Mouse (Mus musculus) midbrain, embryonic 13.5 days (tissue): ENCODE measurements around the gene Gm498. TPM values are rescaled to one million over a fixed set of nuclear protein-coding genes. Genes with fewer than 3 reads are reported as not detected.

ENCODE experiments used
- ATAC-seq: fragments of 200-750 bp; cut with Nextera tagmentation; 2 replicates; pipeline ENCODE4 v1.8.0; 2017; ENCODE audit warnings: mild to moderate bottlenecking, moderate TSS enrichment, moderate library complexity
- H3K27ac ChIP-seq: fragments of 300-500 bp; sonication (generic); 2 replicates; pipeline ENCODE4 v1.5.1; 2015; ENCODE audit warnings: inconsistent platforms, mild to moderate bottlenecking, moderate library complexity
- H3K27me3 ChIP-seq: fragments of 300-500 bp; sonication (generic); 2 replicates; pipeline ENCODE4 v1.6.1; 2015; ENCODE audit warnings: mild to moderate bottlenecking, inconsistent platforms
- H3K36me3 ChIP-seq: fragments of 300-500 bp; sonication (generic); 2 replicates; pipeline ENCODE4 v1.6.1; 2015; ENCODE audit warnings: mild to moderate bottlenecking, inconsistent platforms
- H3K4me1 ChIP-seq: fragments of 300-500 bp; sonication (generic); replicated peaks from 2 replicates; pipeline ENCODE4 v1.6.1; 2015; ENCODE audit warnings: inconsistent platforms
- H3K4me2 ChIP-seq: fragments of 300-500 bp; sonication (generic); replicated peaks from 2 replicates; pipeline ENCODE4 v1.6.1; 2015; ENCODE audit warnings: moderate library complexity, mild to moderate bottlenecking, inconsistent platforms
- H3K4me3 ChIP-seq: fragments of 300-500 bp; sonication (generic); replicated peaks from 2 replicates; pipeline ENCODE4 v1.5.1; 2015; ENCODE audit warnings: mild to moderate bottlenecking, inconsistent platforms
- H3K9ac ChIP-seq: fragments of 300-500 bp; sonication (generic); replicated peaks from 2 replicates; pipeline ENCODE4 v1.6.1; 2015; ENCODE audit warnings: mild to moderate bottlenecking, inconsistent platforms
- H3K9me3 ChIP-seq: fragments of 300-500 bp; sonication (generic); 2 replicates; pipeline ENCODE4 v1.6.1; 2016; ENCODE audit warnings: mild to moderate bottlenecking, inconsistent platforms
- WGBS: fragments of 180-500 bp; shearing (Covaris S2); methylation state at CpG from one replicate; pipeline ENCODE4 v1.1.7; 2015; 5-methylcytosine and 5-hydroxymethylcytosine counted together
- polyA plus RNA-seq: library from polyadenylated mRNA; unstranded; fragments of >200 nt; fragmentation: Nextera tagmentation; extraction: Ambion mirVana; gene quantifications from 2 replicates; pipeline ENCODE4 v1.2.1, GENCODE M21; 2015

The Gm498 gene
- polyA plus RNA-seq = not detected in 2 replicates

- Histone ChIP-seq H3K4me1 (no peaks in the 10 kb centered on the region), H3K27ac (no peak within 1 kb of the TSS), H3K27me3 (no peaks in the 10 kb centered on the region), H3K4me2 (no peak within 1 kb of the TSS), H3K36me3 (no peaks in the 10 kb centered on the region), H3K9me3 (no peaks in the 10 kb centered on the region), H3K9ac (no peak within 1 kb of the TSS), H3K4me3 (no peak within 1 kb of the TSS)
- no peak for ATAC-seq
- 82% methylated on average over 2 of the region's 2 CpGs for WGBS
Observed at GRCm38 (mm10) chr7:143866538-143866937, at the start of gene Gm498. TSS of gene Gm498 (plus strand) at chr7:143866838.

DNA sequence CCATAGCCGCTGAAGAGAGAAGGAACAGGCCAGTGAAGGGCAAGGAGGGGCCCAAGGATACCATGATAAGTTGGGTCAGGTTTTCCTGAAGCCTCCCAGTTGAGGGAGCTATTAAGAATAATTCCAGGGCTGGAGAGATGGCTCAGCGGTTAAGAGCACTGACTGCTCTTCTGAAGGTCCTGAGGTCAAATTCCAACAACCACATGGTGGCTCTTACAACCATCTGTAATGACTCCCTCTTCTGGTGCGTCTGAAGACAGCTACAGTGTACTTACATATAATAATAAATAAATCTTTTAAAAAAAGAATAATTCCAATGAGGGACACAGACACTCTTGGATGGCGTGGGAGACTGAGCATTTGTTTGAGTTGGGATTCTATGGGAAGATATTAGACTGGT is 47.4 kb upstream of the Gm498 start:
- Histone ChIP-seq H3K36me3 (peaks cover 41% of the 10 kb centered on the region), H3K27me3 (no peaks in the 10 kb centered on the region), H3K4me3 (no peak overlapping the region), H3K9ac (no peak overlapping the region), H3K27ac (no peak overlapping the region), H3K4me1 (peaks cover 17% of the 10 kb centered on the region), H3K9me3 (no peaks in the 10 kb centered on the region), H3K4me2 (no peak overlapping the region)
- no peak for ATAC-seq
- WGBS = 88% methylated on average over 4 of the region's 4 CpGs

DNA sequence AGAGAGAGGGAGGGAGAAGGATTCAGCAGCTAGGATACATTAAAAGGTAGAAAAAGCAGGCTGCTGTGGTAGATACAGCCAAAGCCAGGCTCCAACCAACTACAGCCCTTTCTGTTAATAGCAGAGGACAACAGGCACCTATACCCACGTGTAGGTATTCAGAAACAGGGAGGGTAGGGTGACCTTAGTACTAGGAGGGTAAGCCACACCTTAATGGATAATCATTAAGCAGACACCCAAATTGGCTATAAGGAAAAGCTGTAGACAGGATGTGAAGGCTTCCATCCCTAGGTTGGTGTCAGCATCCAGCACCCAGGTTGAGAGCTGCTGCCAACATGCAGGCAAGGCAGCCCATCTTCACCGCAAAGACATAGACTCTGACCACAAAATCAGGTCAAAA is 45.4 kb upstream of the Gm498 start:
- peaks cover 17% of the 10 kb centered on the region for H3K4me1 ChIP-seq
- peaks cover 23% of the 10 kb centered on the region for H3K36me3 ChIP-seq
- WGBS = 85% methylated on average over 2 of the region's 2 CpGs
- peak overlapping the region; percentile 62; the same call in 1 of the 2 replicates for H3K4me3 ChIP-seq
- H3K9me3 ChIP-seq = no peaks in the 10 kb centered on the region
- no peak for ATAC-seq
- H3K27ac ChIP-seq = no peak overlapping the region
- H3K27me3 ChIP-seq = no peaks in the 10 kb centered on the region
- H3K4me2 ChIP-seq = 0 out of 2 replicates have a peak overlapping the region, but pooled peaks have one; percentile 67
- H3K9ac ChIP-seq = no peak overlapping the region

GRCm38 (mm10) chr7:143822375-143823265 is 44.0 kb upstream of the Gm498 start, which contains the start of the genes Nadsyn1 and Dhcr7:
TSS of gene Nadsyn1 (minus strand) at chr7:143822849.
TSS of gene Dhcr7 (plus strand) at chr7:143823145.
- Histone ChIP-seq H3K27me3 (no peaks in the 10 kb centered on the region), H3K9ac (peak within 1 kb of the TSS; percentile 78), H3K9me3 (no peaks in the 10 kb centered on the region), H3K36me3 (peaks cover 11% of the 10 kb centered on the region), H3K27ac (peak within 1 kb of the TSS; percentile 75), H3K4me1 (peaks cover 17% of the 10 kb centered on the region), H3K4me2 (peak within 1 kb of the TSS; percentile 67), H3K4me3 (peak within 1 kb of the TSS; percentile 62)
- under 1% methylated on average over 40 of the region's 40 CpGs for WGBS
- ATAC-seq = peak; percentile 98

DNA sequence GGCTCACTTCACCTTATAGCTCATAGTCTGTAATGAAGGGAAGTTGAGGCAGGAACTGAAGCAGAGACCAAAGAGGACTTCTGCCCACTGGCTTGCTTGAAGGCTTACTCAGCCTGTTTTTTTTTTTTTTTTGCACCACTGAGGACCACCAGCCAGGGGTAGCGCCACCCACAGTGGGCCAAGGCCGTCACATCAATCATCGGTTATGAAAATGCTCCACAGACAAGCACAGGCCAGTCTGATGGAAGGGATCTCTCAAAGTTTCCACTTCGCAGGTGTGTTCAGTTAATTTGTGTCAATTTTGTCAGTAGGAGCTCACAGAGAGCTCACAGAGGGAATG is 43.4 kb upstream of the Gm498 start:
- peak overlapping the region; percentile 62 for H3K9ac ChIP-seq
- H3K4me2 ChIP-seq = peak overlapping the region; percentile 67
- 82% methylated on average over 4 of the region's 4 CpGs for WGBS
- no peaks in the 10 kb centered on the region for H3K27me3 ChIP-seq
- H3K36me3 ChIP-seq = peaks cover 9% of the 10 kb centered on the region
- H3K27ac ChIP-seq = peak overlapping the region; percentile 75
- peaks cover 17% of the 10 kb centered on the region for H3K4me1 ChIP-seq
- H3K4me3 ChIP-seq = peak overlapping the region; percentile 62
- peak; percentile 31; the same call in 1 of the 2 replicates for ATAC-seq
- H3K9me3 ChIP-seq = no peaks in the 10 kb centered on the region

GRCm38 (mm10) chr7:143826985-143827384 is 39.7 kb upstream of the Gm498 start:
- Histone ChIP-seq H3K9ac (no peak overlapping the region), H3K36me3 (no peaks in the 10 kb centered on the region), H3K9me3 (no peaks in the 10 kb centered on the region), H3K4me2 (no peak overlapping the region), H3K27me3 (no peaks in the 10 kb centered on the region), H3K4me1 (peaks cover 25% of the 10 kb centered on the region), H3K4me3 (no peak overlapping the region), H3K27ac (no peak overlapping the region)
- ATAC-seq = no peak
- 93% methylated on average over 2 of the region's 2 CpGs for WGBS

GRCm38 (mm10) chr7:143829504-143830331 is 36.9 kb upstream of the Gm498 start:
- H3K9me3 ChIP-seq = no peaks in the 10 kb centered on the region
- peaks cover 8% of the 10 kb centered on the region; the same call in 1 of the 2 replicates for H3K36me3 ChIP-seq
- H3K4me1 ChIP-seq = peaks cover 44% of the 10 kb centered on the region
- peak overlapping the region; percentile 88 for H3K4me2 ChIP-seq
- peak overlapping the region; percentile 94 for H3K27ac ChIP-seq
- WGBS = 1% methylated on average over 37 of the region's 37 CpGs
- ATAC-seq = peak; percentile 98
- H3K9ac ChIP-seq = peak overlapping the region; percentile 90
- no peaks in the 10 kb centered on the region for H3K27me3 ChIP-seq
- peak overlapping the region; percentile 65 for H3K4me3 ChIP-seq

DNA sequence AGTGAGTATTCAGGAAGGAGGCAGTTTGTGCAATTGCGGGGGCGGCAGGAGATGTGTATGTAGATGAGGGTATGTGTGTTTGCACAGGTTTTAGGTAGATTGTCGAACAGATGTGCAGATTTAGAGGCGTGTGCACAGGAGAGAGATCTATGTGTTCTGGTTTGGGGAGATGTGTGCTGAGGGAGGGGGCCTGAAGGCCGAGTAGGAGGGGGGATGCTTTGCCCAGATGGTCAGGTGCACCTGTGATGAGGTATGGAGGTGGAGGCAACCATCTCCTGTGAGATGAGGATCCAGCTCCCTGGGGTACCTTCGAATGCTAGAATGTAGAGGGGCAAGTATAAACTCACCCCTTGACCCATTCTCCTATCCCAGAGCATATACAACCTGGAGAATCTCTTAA is 36.2 kb upstream of the Gm498 start:
- no peaks in the 10 kb centered on the region for H3K27me3 ChIP-seq
- H3K36me3 ChIP-seq = peaks cover 8% of the 10 kb centered on the region; the same call in 1 of the 2 replicates
- peak overlapping the region; percentile 65 for H3K4me3 ChIP-seq
- peak overlapping the region; percentile 90 for H3K9ac ChIP-seq
- H3K4me2 ChIP-seq = peak overlapping the region; percentile 88
- peaks cover 51% of the 10 kb centered on the region for H3K4me1 ChIP-seq
- H3K27ac ChIP-seq = peak overlapping the region; percentile 94
- WGBS = 11% methylated on average over 6 of the region's 6 CpGs
- peak; percentile 47 for ATAC-seq
- no peaks in the 10 kb centered on the region for H3K9me3 ChIP-seq

DNA sequence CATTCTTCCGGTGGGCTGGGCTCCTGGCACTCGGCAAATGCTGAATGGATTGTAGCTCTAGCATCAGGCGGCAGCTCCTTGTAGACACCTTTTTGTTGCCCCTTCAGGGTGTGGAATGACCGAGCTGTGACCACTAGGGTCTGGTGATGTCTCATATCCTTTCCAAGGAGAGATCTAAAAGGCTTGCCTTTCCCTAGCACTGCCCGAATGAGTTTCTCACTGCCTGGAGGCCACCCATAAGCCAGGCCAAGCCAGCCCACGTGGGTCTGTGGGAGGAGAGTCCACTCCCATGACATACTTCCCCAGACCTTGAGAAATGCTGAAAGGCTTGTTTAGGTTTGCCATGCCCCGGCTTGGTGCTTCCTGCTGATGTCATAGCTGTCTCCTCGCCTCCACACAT is 34.4 kb upstream of the Gm498 start:
- no peak overlapping the region; the same call in 1 of the 2 replicates for H3K9ac ChIP-seq
- WGBS = 87% methylated on average over 8 of the region's 8 CpGs
- ATAC-seq = no peak
- H3K36me3 ChIP-seq = peaks cover 20% of the 10 kb centered on the region
- H3K4me2 ChIP-seq = 0 out of 2 replicates have a peak overlapping the region, but pooled peaks have one; percentile 88
- no peaks in the 10 kb centered on the region for H3K27me3 ChIP-seq
- H3K4me1 ChIP-seq = peaks cover 57% of the 10 kb centered on the region
- no peaks in the 10 kb centered on the region for H3K9me3 ChIP-seq
- H3K4me3 ChIP-seq = 0 out of 2 replicates have a peak overlapping the region, but pooled peaks have one; percentile 1
- no peak overlapping the region for H3K27ac ChIP-seq

DNA sequence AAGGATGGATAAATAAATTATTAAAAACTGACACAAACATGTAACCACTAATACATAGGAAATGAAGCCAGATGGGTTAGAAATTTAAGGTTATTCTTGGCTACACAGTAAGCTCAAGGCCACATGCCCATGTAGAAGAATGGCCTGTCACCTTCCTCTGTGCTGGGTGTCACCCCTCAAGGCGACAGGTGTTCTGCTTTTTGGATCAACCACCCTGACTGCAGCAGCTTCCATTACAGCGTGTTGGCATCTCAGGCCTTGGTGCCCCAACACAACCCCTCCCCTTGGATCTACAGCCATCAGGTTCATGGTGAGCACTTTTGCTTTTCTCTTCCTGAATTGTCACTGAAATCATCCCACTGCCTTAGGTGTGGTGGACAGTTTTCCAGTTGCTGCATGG is 34.0 kb upstream of the Gm498 start:
- no peak for ATAC-seq
- Histone ChIP-seq H3K9me3 (no peaks in the 10 kb centered on the region), H3K4me3 (no peak overlapping the region), H3K27ac (no peak overlapping the region), H3K4me2 (no peak overlapping the region; the same call in 1 of the 2 replicates), H3K36me3 (peaks cover 24% of the 10 kb centered on the region), H3K27me3 (no peaks in the 10 kb centered on the region), H3K4me1 (peaks cover 57% of the 10 kb centered on the region), H3K9ac (no peak overlapping the region)
- WGBS = 92% methylated on average over 2 of the region's 2 CpGs

DNA sequence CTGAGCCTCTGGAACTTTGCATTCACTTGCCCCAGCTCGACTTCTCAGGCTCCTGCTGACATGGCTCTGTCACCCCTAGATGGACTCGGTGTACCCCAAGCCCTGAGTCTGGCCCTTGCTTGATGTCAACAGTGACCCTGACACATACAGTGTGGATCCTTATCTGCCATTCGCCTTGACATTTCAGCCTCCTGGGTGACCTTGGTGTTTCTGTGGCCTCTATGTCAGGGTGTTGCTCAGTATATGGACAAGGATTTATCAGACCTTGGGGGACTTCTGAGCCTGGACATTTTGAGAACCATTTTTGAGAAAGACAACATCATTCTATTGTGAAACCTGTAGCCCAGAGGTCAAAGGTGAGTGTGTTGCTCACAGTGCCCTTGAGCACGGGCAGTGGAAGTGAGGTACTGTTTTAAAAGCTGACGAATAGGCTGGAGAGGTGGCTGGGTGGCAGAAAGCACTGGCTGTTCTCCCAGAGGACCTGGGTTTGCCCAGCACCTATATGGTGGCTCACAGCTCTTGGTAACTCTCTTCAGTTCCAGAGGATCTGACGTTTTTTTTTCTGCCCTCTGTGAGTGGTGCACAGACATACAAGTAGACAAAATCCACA is 33.0 kb upstream of the Gm498 start:
- Histone ChIP-seq H3K9me3 (no peaks in the 10 kb centered on the region), H3K4me2 (no peak overlapping the region), H3K9ac (0 out of 2 replicates have a peak overlapping the region, but pooled peaks have one; percentile 32), H3K27ac (no peak overlapping the region), H3K36me3 (peaks cover 35% of the 10 kb centered on the region), H3K27me3 (no peaks in the 10 kb centered on the region), H3K4me3 (no peak overlapping the region), H3K4me1 (peaks cover 57% of the 10 kb centered on the region)
- WGBS = 85% methylated on average over 6 of the region's 6 CpGs
- ATAC-seq = no peak
